Mouse (Mus musculus): Measurements from ENCODE around the gene Nup93. TPM values are rescaled to one million over a fixed set of nuclear protein-coding genes. Genes with fewer than 3 reads are reported as not detected.

Gene Nup93
- polyA plus RNA-seq, 1 experiment: 23.7 TPM

- TF ChIP-seq CTCF (IDR thresholded peaks at IDR 0.05; ENCODE audit: low read depth, low read length): no peak
- TF ChIP-seq POLR2A (IDR thresholded peaks at IDR 0.05; ENCODE audit: borderline replicate concordance, low read depth, low read length): no peak
- Histone ChIP-seq H3K4me1 (ENCODE audit: control insufficient read depth, insufficient read depth, low read length) (peaks cover 6% of the 10 kb centered on the region), H3K27ac (ENCODE audit: insufficient read depth, low read depth, low read length) (no peak overlapping the region), H3K4me3 (ENCODE audit: insufficient read depth, low read length) (no peak overlapping the region)
Observed at GRCm38 (mm10) chr8:94280001-94280613, 65.7 kb downstream of the Nup93 start.

GRCm38 (mm10) chr8:94282453-94282985 is 68.2 kb downstream of the Nup93 start:
- H3K4me1 ChIP-seq (ENCODE audit: control insufficient read depth, insufficient read depth, low read length): peaks cover 6% of the 10 kb centered on the region
- no peak for TF ChIP-seq POLR2A (IDR thresholded peaks at IDR 0.05; ENCODE audit: borderline replicate concordance, low read depth, low read length)
- no peak for TF ChIP-seq CTCF (IDR thresholded peaks at IDR 0.05; ENCODE audit: low read depth, low read length)
- H3K4me3 ChIP-seq (ENCODE audit: insufficient read depth, low read length): no peak overlapping the region
- H3K27ac ChIP-seq (ENCODE audit: insufficient read depth, low read depth, low read length): no peak overlapping the region

GRCm38 (mm10) chr8:94284204-94284603 is 69.8 kb downstream of the Nup93 start:
- Histone ChIP-seq H3K4me1 (ENCODE audit: control insufficient read depth, insufficient read depth, low read length) (peaks cover 6% of the 10 kb centered on the region), H3K4me3 (ENCODE audit: insufficient read depth, low read length) (no peak overlapping the region), H3K27ac (ENCODE audit: insufficient read depth, low read depth, low read length) (no peak overlapping the region)
- no peak for TF ChIP-seq POLR2A (IDR thresholded peaks at IDR 0.05; ENCODE audit: borderline replicate concordance, low read depth, low read length)
- TF ChIP-seq CTCF (IDR thresholded peaks at IDR 0.05; ENCODE audit: low read depth, low read length): no peak

- TF ChIP-seq CTCF (IDR thresholded peaks at IDR 0.05; ENCODE audit: low read depth, low read length): no peak
- TF ChIP-seq POLR2A (IDR thresholded peaks at IDR 0.05; ENCODE audit: borderline replicate concordance, low read depth, low read length): no peak
- no peaks in the 10 kb centered on the region for H3K4me1 ChIP-seq (ENCODE audit: control insufficient read depth, insufficient read depth, low read length)
- H3K27ac ChIP-seq (ENCODE audit: insufficient read depth, low read depth, low read length): no peak overlapping the region
- H3K4me3 ChIP-seq (ENCODE audit: insufficient read depth, low read length): no peak overlapping the region
Observed at GRCm38 (mm10) chr8:94290606-94291005, 76.2 kb downstream of the Nup93 start.

GRCm38 (mm10) chr8:94292072-94292471 is 77.7 kb downstream of the Nup93 start:
- H3K27ac ChIP-seq (ENCODE audit: insufficient read depth, low read depth, low read length): no peak overlapping the region
- TF ChIP-seq CTCF (IDR thresholded peaks at IDR 0.05; ENCODE audit: low read depth, low read length): no peak
- TF ChIP-seq POLR2A (IDR thresholded peaks at IDR 0.05; ENCODE audit: borderline replicate concordance, low read depth, low read length): no peak
- H3K4me3 ChIP-seq (ENCODE audit: insufficient read depth, low read length): no peak overlapping the region
- no peaks in the 10 kb centered on the region for H3K4me1 ChIP-seq (ENCODE audit: control insufficient read depth, insufficient read depth, low read length)

GRCm38 (mm10) chr8:94292626-94293025 is 78.3 kb downstream of the Nup93 start:
- Histone ChIP-seq H3K4me3 (ENCODE audit: insufficient read depth, low read length) (no peak overlapping the region), H3K27ac (ENCODE audit: insufficient read depth, low read depth, low read length) (no peak overlapping the region), H3K4me1 (ENCODE audit: control insufficient read depth, insufficient read depth, low read length) (no peaks in the 10 kb centered on the region)
- no peak for TF ChIP-seq CTCF (IDR thresholded peaks at IDR 0.05; ENCODE audit: low read depth, low read length)
- no peak for TF ChIP-seq POLR2A (IDR thresholded peaks at IDR 0.05; ENCODE audit: borderline replicate concordance, low read depth, low read length)

- TF ChIP-seq CTCF (IDR thresholded peaks at IDR 0.05; ENCODE audit: low read depth, low read length) (no peak), POLR2A (IDR thresholded peaks at IDR 0.05; ENCODE audit: borderline replicate concordance, low read depth, low read length) (no peak)
- no peak overlapping the region for H3K4me3 ChIP-seq (ENCODE audit: insufficient read depth, low read length)
- H3K4me1 ChIP-seq (ENCODE audit: control insufficient read depth, insufficient read depth, low read length): no peaks in the 10 kb centered on the region
- no peak overlapping the region for H3K27ac ChIP-seq (ENCODE audit: insufficient read depth, low read depth, low read length)
Observed at GRCm38 (mm10) chr8:94295687-94296086, 81.3 kb downstream of the Nup93 start.

GRCm38 (mm10) chr8:94296312-94296991 is 82.1 kb downstream of the Nup93 start:
- no peak for TF ChIP-seq CTCF (IDR thresholded peaks at IDR 0.05; ENCODE audit: low read depth, low read length)
- TF ChIP-seq POLR2A (IDR thresholded peaks at IDR 0.05; ENCODE audit: borderline replicate concordance, low read depth, low read length): no peak
- Histone ChIP-seq H3K27ac (ENCODE audit: insufficient read depth, low read depth, low read length) (no peak overlapping the region), H3K4me3 (ENCODE audit: insufficient read depth, low read length) (no peak overlapping the region), H3K4me1 (ENCODE audit: control insufficient read depth, insufficient read depth, low read length) (no peaks in the 10 kb centered on the region)

GRCm38 (mm10) chr8:94297101-94297500 is 82.7 kb downstream of the Nup93 start:
- Histone ChIP-seq H3K4me3 (ENCODE audit: insufficient read depth, low read length) (no peak overlapping the region), H3K4me1 (ENCODE audit: control insufficient read depth, insufficient read depth, low read length) (no peaks in the 10 kb centered on the region), H3K27ac (ENCODE audit: insufficient read depth, low read depth, low read length) (no peak overlapping the region)
- TF ChIP-seq POLR2A (IDR thresholded peaks at IDR 0.05; ENCODE audit: borderline replicate concordance, low read depth, low read length): no peak
- no peak for TF ChIP-seq CTCF (IDR thresholded peaks at IDR 0.05; ENCODE audit: low read depth, low read length)

- Histone ChIP-seq H3K4me1 (ENCODE audit: control insufficient read depth, insufficient read depth, low read length) (no peaks in the 10 kb centered on the region), H3K4me3 (ENCODE audit: insufficient read depth, low read length) (no peak overlapping the region)
- TF ChIP-seq CTCF (IDR thresholded peaks at IDR 0.05; ENCODE audit: low read depth, low read length) (no peak), POLR2A (IDR thresholded peaks at IDR 0.05; ENCODE audit: borderline replicate concordance, low read depth, low read length) (no peak)
Observed at GRCm38 (mm10) chr8:94300809-94301208, 86.4 kb downstream of the Nup93 start.

More at GRCm38 (mm10) chr8:94300809-94301208, 86.4 kb downstream of the Nup93 start:
- no peak overlapping the region for H3K27ac ChIP-seq (ENCODE audit: insufficient read depth, low read depth, low read length)
